Mouse (Mus musculus) G1E (cell line): ENCODE measurements at regions not wholly inside any gene's neighbourhood (a gene's known extent, or its start where the extent isn't known, plus 50 kb on each side); places are given as distances from the start of the nearest gene placed in this dataset.

ENCODE experiments used
- CTCF ChIP-seq: IDR thresholded peaks from 2 replicates; pipeline ENCODE4 v1.5.1; 2012; ENCODE audit warnings: low read depth, low read length, inconsistent platforms, mixed read lengths
- GATA1 ChIP-seq: IDR thresholded peaks from 2 replicates; pipeline ENCODE4 v1.6.1; 2012; ENCODE audit warnings: borderline replicate concordance, low read length, inconsistent platforms, mixed read lengths
- GATA2 ChIP-seq: IDR thresholded peaks from 2 replicates; pipeline ENCODE4 v1.6.1; 2012; ENCODE audit warnings: low read depth, low read length, inconsistent platforms, borderline replicate concordance
- POLR2AphosphoS5 ChIP-seq: IDR thresholded peaks from 2 replicates; pipeline ENCODE4 v1.6.1; 2012; ENCODE audit warnings: low read depth, low read length, inconsistent platforms; ENCODE audit not compliant: insufficient replicate concordance
- TAL1 ChIP-seq: conservative IDR thresholded peaks from 2 replicates; pipeline ENCODE4 v1.6.1; 2012; ENCODE audit warnings: low read depth, low read length, inconsistent platforms, mixed read lengths

DNA sequence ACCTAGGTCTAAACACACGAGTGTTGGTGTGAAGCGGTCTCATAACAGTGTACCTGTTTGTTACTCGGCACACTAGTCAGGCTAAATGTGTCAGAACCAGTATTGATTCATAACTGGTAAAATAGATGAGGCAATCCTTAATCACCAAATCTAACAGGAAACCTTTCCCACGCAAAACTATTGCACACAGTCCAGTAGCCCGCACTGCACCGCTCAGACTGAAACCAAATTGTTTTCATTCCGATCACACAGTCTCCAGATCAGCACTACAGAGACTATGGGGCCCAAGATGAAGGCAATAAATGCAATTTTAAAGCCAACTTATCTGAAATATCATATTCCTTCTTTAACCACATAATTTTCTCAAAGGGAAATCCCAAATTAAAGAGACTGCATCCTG lies 246.1 kb upstream of the Smim15 start:
- no peak for TF ChIP-seq CTCF
- no peak for TF ChIP-seq GATA1
- TF ChIP-seq TAL1 = no peak
- TF ChIP-seq GATA2 = no peak
- TF ChIP-seq POLR2AphosphoS5 = no peak
